Mouse (Mus musculus) T-helper 1 cell (primary cell): Measurements from ENCODE around the gene Igfals.

Experiments used
- in situ Hi-C: fragments of 300-600 bp; cut with MboI, MseI; formaldehyde crosslinking; loops from one replicate; pipeline ENCODE4 v1.15.1; 2025; ENCODE audit warnings: high pct_unique_total_duplicates

Gene Igfals

GRCm38 (mm10) chr17:24894061-24894994, 28.5 kb downstream of the Igfals start:
- in situ Hi-C loops, result no loop called here

GRCm38 (mm10) chr17:24894995-24895547, 29.3 kb downstream of the Igfals start, which contains the start of the genes Eme2 and Mrps34:
Gene Eme2, minus strand, starts transcription at chr17:24895087.
Gene Mrps34, plus strand, starts transcription at chr17:24895116.
- in situ Hi-C loops, result no loop called here

- in situ Hi-C loops, result no loop called here
These were observed 29.9 kb downstream of the Igfals start for GRCm38 (mm10) chr17:24895571-24896240.

- in situ Hi-C loops, result no loop called here
These were observed 30.6 kb downstream of the Igfals start, which contains the start of gene Nme3 for GRCm38 (mm10) chr17:24896241-24896992. Gene Nme3, plus strand, starts transcription at chr17:24896500.

GRCm38 (mm10) chr17:24896993-24897269, 31.1 kb downstream of the Igfals start:
- in situ Hi-C loops, result no loop called here

GRCm38 (mm10) chr17:24897600-24897999, 31.8 kb downstream of the Igfals start:
- in situ Hi-C loops, result no loop called here

- in situ Hi-C loops, result no loop called here
These were observed 32.5 kb downstream of the Igfals start for GRCm38 (mm10) chr17:24898041-24898854.

GRCm38 (mm10) chr17:24899153-24899552, 33.4 kb downstream of the Igfals start:
- in situ Hi-C loops, result no loop called here

- in situ Hi-C loops, result no loop called here
These were observed 34.2 kb downstream of the Igfals start for GRCm38 (mm10) chr17:24900014-24900413.

- in situ Hi-C loops, result no loop called here
These were observed 36.3 kb downstream of the Igfals start for GRCm38 (mm10) chr17:24902124-24902523.

GRCm38 (mm10) chr17:24902671-24903474, 37.1 kb downstream of the Igfals start:
- in situ Hi-C loops, result no loop called here

GRCm38 (mm10) chr17:24903767-24904166, 38.0 kb downstream of the Igfals start:
- in situ Hi-C loops, result no loop called here

GRCm38 (mm10) chr17:24907591-24907990, 41.8 kb downstream of the Igfals start:
- in situ Hi-C loops, result no loop called here

- in situ Hi-C loops, result no loop called here
These were observed 48.2 kb downstream of the Igfals start for GRCm38 (mm10) chr17:24913984-24914383.

GRCm38 (mm10) chr17:24923246-24923645, 57.4 kb downstream of the Igfals start:
- in situ Hi-C loops, result no loop called here

- in situ Hi-C loops, result no loop called here
These were observed 63.7 kb downstream of the Igfals start for GRCm38 (mm10) chr17:24929506-24929905.
